Mouse (Mus musculus) bone marrow, adult 2 months (tissue): ENCODE data around the gene Zdhhc18. TPM values are rescaled to one million over a fixed set of nuclear protein-coding genes. Genes with fewer than 3 reads are reported as not detected.

Experiments used
- H3K27ac ChIP-seq: fragments of 200-500 bp; 2 replicates; pipeline ENCODE4 v1.5.1; 2012; ENCODE audit warnings: low read depth, mild to moderate bottlenecking, control low read depth, inconsistent platforms, low read length; ENCODE audit not compliant: control insufficient read depth, poor library complexity, insufficient read depth
- H3K4me1 ChIP-seq: fragments of 200-500 bp; 2 replicates; pipeline ENCODE4 v1.6.1; 2011; ENCODE audit warnings: low read length; ENCODE audit not compliant: control insufficient read depth, insufficient read depth
- H3K4me3 ChIP-seq: fragments of 200-500 bp; replicated peaks from 2 replicates; pipeline ENCODE3; 2011; ENCODE audit warnings: mild to moderate bottlenecking, low read depth, low read length, control low read depth; ENCODE audit not compliant: control insufficient read depth
- CTCF ChIP-seq: fragments of 200-500 bp; IDR thresholded peaks from 2 replicates; pipeline ENCODE4 v1.5.1; 2011; ENCODE audit warnings: low read length, control low read depth; ENCODE audit not compliant: control insufficient read depth, insufficient read depth
- POLR2A ChIP-seq: fragments of 200-500 bp; IDR thresholded peaks from 2 replicates; pipeline ENCODE4 v1.6.1; 2011; ENCODE audit warnings: low read depth, mild to moderate bottlenecking, control low read depth, low read length, borderline replicate concordance; ENCODE audit not compliant: control insufficient read depth
- WGBS: fragments of 180-500 bp; shearing (Covaris S2); methylation state at CpG from one replicate; pipeline ENCODE4 v1.1.7; 2018; 5-methylcytosine and 5-hydroxymethylcytosine counted together
- polyA plus RNA-seq: library from polyadenylated mRNA; stranded (reverse); fragments of >200 nt; gene quantifications from 2 replicates; pipeline ENCODE4 v1.2.4, GENCODE M21; 2011; ENCODE audit warnings: low replicate concordance; ENCODE audit not compliant: missing spikeins, insufficient read depth, insufficient read length

The Zdhhc18 gene
- polyA plus RNA-seq, 1 experiment = 39.6 TPM

DNA sequence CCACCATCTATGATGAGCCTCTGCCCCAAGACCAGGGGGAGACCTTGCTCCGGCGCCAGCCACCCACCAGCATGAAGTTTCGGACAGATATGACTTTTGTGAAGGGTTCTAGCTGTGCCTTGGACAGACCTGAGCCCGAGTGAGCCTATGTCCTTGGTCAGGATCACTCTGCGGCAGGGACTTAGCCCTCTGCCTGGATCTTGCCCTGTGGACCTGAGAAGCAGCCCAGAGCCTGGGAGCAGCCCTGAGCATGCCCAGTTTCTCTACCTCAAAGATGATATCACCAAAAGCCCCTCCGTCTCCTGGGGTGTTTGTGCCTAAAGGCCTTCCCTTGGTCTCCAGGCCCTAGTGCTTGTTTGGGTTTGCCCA, 66.3 kb downstream of the Zdhhc18 start:
- Histone ChIP-seq H3K4me1 (peaks cover 2% of the 10 kb centered on the region), H3K4me3 (peak overlapping the region; percentile 99), H3K27ac (peak overlapping the region; percentile 63)
- no peak for TF ChIP-seq POLR2A
- TF ChIP-seq CTCF = no peak
- WGBS = 56% methylated on average over 6 of the region's 6 CpGs

DNA sequence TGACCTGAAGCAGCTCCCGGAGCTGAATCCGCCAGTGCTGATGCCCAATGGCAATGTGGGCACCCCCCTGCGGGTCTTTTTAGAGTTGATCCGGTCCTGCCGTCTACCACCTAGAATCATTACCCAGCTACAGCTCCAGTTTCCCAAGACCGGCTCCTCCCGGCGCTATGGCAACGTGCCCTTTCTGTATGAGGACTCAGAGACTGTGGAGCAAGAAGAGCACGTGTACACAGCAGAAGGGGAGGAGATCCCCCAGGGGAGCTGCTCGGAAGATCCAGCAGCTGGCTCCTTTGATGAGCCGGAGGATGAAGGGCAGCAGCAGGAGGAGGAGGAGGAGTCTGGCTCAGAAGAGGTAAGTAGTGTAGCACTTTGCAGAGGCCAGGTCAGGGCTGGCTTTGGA, 72.0 kb downstream of the Zdhhc18 start:
- H3K4me3 ChIP-seq = no peak overlapping the region
- WGBS = 91% methylated on average over 12 of the region's 12 CpGs

DNA sequence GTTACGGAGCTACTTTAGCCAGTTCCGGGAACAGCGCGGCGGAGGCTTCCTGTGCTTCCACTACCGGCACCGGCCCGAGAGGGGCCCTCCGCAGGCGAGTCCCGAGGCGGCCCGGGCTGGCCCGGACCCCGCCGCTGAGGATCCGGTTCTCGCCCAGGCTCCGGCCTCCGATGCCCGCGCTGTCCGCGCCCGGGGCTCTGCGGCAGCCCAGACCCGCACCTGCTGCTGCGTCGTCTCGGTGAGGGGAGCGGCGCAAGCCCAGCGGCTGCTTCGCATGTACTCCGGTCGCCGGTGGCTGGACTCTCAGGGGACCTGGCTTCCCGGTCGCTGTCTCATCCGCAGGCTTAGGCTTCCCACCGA, 75.1 kb downstream of the Zdhhc18 start:
- Histone ChIP-seq H3K4me3 (peak overlapping the region; percentile 80), H3K27ac (peak overlapping the region; percentile 14; the same call in 1 of the 2 replicates), H3K4me1 (peaks cover 3% of the 10 kb centered on the region)
- WGBS = under 1% methylated on average over 41 of the region's 41 CpGs
- TF ChIP-seq POLR2A (no peak), CTCF (no peak)

More for the DNA sequence above, 72.0 kb downstream of the Zdhhc18 start:
- Histone ChIP-seq H3K27ac (no peak overlapping the region), H3K4me1 (peaks cover 3% of the 10 kb centered on the region)
- TF ChIP-seq POLR2A = no peak
- TF ChIP-seq CTCF = no peak

DNA sequence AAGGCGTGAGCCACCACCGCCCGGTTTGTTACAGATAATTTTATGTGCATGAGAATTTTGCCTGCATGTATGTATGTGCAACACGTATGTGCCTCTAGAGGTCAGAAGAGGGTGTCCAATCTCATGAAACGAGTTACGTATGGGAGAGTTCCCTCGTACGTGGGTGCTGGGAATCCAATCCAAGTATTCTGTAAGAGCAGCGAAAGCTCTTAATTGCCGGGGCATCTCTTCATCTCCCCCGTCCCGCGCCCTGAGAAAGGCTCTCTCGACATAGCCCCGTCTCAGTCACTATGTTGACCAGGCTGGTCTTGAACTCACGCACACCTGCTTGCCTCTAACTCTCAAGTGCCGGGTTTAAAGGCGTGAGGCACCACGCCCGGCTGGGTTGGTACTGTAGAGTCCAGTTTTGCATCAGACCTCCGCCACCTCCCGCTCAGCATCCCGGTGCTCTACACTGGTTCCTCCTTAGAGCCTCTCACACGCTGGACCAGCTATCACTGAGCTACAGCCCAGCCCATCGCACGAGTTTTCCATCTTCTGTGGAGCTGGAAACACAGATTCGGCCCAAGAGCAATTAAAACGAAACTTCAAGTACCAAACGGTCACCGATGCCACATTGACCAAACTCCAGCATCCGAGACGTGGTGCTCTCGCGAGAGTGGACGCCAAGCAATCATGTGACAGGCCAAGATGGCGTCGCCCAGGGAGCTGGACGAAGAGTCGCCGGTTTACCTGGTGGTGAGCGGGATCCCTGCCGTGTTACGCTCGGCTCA, 75.7 kb downstream of the Zdhhc18 start, which contains the start of gene Gpatch3:
Gpatch3 (plus strand) TSS at position 676 of the 773 bp plus-strand sequence.
- H3K27ac ChIP-seq = peak within 1 kb of the TSS; percentile 63
- WGBS = 4% methylated on average over 44 of the region's 44 CpGs

DNA sequence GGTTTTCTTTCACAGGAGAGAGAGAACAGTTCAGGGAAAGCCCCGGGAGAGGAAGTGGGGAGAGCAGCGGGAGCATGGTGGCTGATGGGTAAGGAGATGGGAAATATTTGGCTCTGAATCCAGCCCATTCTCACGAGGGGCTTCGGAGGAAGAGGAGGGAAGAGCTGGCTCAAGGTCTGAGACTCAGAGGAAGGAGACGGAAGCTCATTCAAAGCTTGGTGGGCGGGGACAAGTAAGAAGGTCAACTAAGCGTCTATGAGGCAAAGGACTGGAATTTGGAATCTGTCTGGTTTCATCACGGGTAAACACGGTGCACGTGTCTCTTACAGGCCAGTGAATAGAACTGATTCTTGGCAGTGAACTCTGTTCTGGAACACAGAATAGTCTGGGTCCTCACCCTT, 79.9 kb downstream of the Zdhhc18 start:
- H3K27ac ChIP-seq = no peak overlapping the region
- no peak overlapping the region for H3K4me3 ChIP-seq
- H3K4me1 ChIP-seq = peaks cover 1% of the 10 kb centered on the region; the same call in 1 of the 2 replicates
- TF ChIP-seq CTCF = no peak
- no peak for TF ChIP-seq POLR2A
- WGBS = 46% methylated on average over 10 of the region's 10 CpGs

More for the DNA sequence above, 75.7 kb downstream of the Zdhhc18 start, which contains the start of gene Gpatch3:
- peak within 1 kb of the TSS; percentile 80 for H3K4me3 ChIP-seq
- peaks cover 3% of the 10 kb centered on the region for H3K4me1 ChIP-seq
- TF ChIP-seq POLR2A (peak; percentile 95), CTCF (peak; percentile 19; the same call in 1 of the 2 replicates)

DNA sequence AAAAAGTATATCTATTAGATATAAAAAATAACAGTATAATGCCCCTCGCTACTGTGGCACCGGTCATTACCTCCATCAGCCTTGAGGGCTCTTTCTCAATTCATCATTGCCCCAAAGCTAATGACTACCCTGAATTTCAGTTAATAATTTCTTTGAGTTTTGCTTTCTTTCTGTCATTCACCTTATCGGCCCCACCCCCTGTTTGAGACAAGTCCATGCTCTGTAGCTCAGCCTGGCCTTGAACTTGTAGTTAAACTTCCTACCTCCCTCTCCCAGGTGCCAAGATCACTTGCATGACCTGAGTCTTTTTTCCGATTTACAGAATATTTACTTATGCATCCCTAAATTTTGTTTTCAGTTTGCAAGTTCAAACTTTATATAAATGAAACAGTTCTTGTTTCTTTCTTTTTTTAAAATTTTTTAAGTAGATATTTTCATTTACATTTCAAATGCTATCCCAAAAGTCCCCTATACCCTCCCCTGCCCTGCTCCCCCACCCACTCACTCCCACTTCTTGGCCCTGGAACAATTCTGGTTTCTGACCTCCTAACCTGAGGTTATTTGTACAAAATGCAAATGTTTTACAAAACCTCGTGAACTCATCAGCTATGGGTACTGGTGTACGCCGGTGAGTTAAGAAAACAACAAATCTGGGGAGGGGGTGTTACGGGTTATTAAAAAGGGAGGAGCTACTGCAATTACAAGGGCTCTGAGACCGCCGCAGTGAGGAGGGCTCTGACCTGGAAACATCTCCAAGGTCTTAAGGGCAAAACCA, 80.5 kb downstream of the Zdhhc18 start:
- H3K27ac ChIP-seq = no peak overlapping the region
- WGBS = 80% methylated on average over 10 of the region's 10 CpGs
- TF ChIP-seq POLR2A = no peak
- no peak overlapping the region for H3K4me3 ChIP-seq
- peaks cover 1% of the 10 kb centered on the region; the same call in 1 of the 2 replicates for H3K4me1 ChIP-seq

DNA sequence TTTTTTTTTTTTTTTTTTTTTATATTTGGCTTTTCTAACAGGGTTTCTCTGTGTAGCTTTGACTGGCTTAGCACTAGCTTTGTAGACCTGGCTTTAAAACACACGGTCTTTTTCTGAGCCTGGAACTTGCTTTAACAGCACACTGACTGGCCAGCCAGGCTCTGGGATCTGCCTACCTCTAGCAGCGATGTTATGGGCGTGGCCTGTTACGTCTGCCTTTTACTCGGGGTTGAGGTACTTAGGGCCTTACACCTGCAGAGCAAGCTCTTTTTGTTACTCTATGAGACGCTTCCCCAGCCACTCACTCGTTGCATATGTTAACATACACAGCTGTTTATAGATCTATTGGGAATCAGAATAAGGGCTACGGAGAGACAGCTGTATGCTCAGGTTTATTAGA, 82.7 kb downstream of the Zdhhc18 start:
- WGBS = 45% methylated on average over 8 of the region's 8 CpGs
- H3K4me3 ChIP-seq = no peak overlapping the region
- H3K27ac ChIP-seq = no peak overlapping the region
- H3K4me1 ChIP-seq = no peaks in the 10 kb centered on the region
- TF ChIP-seq POLR2A (no peak), CTCF (no peak)

DNA sequence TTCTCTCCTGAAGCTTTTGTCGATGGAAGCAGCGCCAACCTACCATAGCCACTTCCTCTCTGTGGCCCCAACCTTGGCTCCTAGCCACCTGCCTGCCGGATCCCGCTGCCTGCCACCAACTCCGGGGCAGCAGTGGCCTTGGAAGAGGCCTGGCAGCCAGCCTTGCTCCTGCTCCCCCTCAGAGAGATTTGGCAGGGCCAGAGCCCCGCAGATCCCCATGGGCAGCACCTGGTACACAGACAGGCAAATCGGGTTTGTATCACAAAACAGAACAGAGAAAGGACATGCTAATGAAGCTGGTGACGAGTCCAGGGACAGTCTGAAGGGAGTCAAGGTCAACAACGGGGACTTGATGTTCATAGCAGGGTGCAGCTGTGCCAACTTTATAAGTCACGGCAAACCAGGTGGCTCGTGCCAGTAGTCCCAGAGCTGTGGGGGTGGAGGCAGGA, 86.8 kb downstream of the Zdhhc18 start:
- Histone ChIP-seq H3K27ac (no peak overlapping the region), H3K4me1 (no peaks in the 10 kb centered on the region; the same call in 1 of the 2 replicates), H3K4me3 (no peak overlapping the region)
- 14% methylated on average over 11 of the region's 11 CpGs for WGBS
- no peak for TF ChIP-seq CTCF
